Mouse (Mus musculus) liver, embryonic 14 days (tissue): Measurements from ENCODE around the gene Pum1. TPM values are rescaled to one million over a fixed set of nuclear protein-coding genes. Genes with fewer than 3 reads are reported as not detected.

ENCODE experiments used
- polyA plus RNA-seq: library from polyadenylated mRNA; depleted of rRNA; stranded (reverse); fragments of >200 nt; gene quantifications from 2 replicates; pipeline ENCODE4 v1.2.3, GENCODE M21; 2012; rRNA removed

Gene Pum1
- polyA plus RNA-seq: 16.3 and 19.7 TPM in 2 replicates

GRCm38 (mm10) chr4:130662979-130663725 lies at the start of gene Pum1:
TSS of gene Pum1 (plus strand) at chr4:130663321.

DNA sequence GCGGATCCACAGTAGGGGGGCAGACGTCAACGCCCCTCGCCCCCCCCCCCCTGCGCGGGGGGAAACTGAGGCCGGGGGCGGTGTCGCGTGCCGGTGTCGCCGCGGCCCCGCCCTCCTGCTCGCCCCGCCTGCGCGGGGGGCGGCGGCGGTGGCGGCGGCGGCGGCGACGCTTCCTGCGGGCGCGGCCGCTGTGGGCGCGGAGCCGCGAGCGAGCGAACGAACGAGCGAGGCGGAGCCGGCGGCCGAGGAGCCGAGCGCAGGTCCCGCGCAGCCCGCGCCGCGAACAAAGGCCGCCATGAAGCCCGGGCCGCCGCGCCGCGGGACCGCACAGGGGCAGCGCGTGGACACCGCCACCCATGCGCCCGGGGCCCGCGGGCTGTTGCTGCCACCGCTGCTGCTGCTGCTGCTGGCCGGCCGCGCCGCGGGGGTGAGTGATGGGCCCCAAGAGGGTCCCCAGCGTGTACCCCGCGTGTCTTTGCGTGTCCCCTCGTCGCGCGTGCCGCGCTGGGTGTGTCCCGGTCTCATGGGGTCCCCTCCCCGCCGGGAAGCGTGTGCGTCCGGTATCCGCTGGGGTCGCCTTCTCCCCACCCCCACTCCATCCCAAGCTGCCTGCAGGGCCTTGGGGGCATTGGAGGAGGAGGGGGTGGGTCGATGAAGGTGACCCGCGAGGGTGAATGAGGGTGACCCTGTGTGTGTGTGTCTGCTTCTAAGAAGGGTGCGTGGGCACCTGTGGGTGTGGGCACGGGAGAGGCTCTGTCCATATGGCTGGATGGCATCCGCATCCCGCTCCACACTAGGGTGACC lies 129.5 kb downstream of the Pum1 start, which contains the start of gene Sdc3:
Sdc3 (plus strand) TSS at position 162 of the 804 bp plus-strand sequence.

Other genes starting within 250 kb of the Pum1 start
- gene Nkain1, start 89.1 kb upstream of the Pum1 start, polyA plus RNA-seq: 0.33 and 0.40 TPM in 2 replicates
- 6.8 and 8.0 TPM in 2 replicates for gene Sdc3, start 129.2 kb downstream of the Pum1 start, polyA plus RNA-seq
- gene Laptm5, start 249.8 kb downstream of the Pum1 start, polyA plus RNA-seq: 22.6 and 33.3 TPM in 2 replicates